23 mouse cellular contexts compared by ENCODE assay signal in genomic region chr7:63833676-63834075, GRCm38 (mm10).
DNase-seq lines count a peak whose midpoint lies in the region; TF ChIP-seq lines count a peak whose summit lies in the region.
"Had no signal": no experiment of that assay in that cellular context is flagged by ENCODE, and none has a peak within 500 bp of the region (broad histone marks: within the 10 kb centered on the region; RNA-seq: fewer than 3 reads in every experiment).

No protein-coding gene starts in this region.

- no peaks in the 10 kb centered on the region for H3K27me3 ChIP-seq in myocyte (ENCODE audit: control insufficient read depth, insufficient read depth, insufficient read length)
- H3K27me3 ChIP-seq: embryonic facial prominence, embryonic 12.5 days; forebrain, embryonic 13.5 days; forebrain, embryonic 15.5 days; Patski had no signal

- TF ChIP-seq CTCF in embryonic fibroblast, embryonic 13.5 days (IDR thresholded peaks at IDR 0.05; ENCODE audit: borderline replicate concordance, insufficient read depth, low read length), result no peak

- H3K4me3 ChIP-seq in embryonic fibroblast, embryonic 13.5 days (ENCODE audit: insufficient read depth, low read length), result no peak overlapping the region
- no peak overlapping the region for H3K4me3 ChIP-seq in myocyte
- H3K4me3 ChIP-seq: embryonic facial prominence, embryonic 10.5 days; embryonic facial prominence, embryonic 12.5 days; erythroblast, embryonic 14.5 days; forebrain, embryonic 13.5 days; forebrain, embryonic 15.5 days had no signal

- no peak for TF ChIP-seq POLR2A in embryonic fibroblast, embryonic 13.5 days (IDR thresholded peaks at IDR 0.05; ENCODE audit: low read depth, low read length)
- TF ChIP-seq POLR2A in myocyte (IDR thresholded peaks at IDR 0.05; ENCODE audit: insufficient read length, low read depth), result no peak

- no peak overlapping the region for H3ac ChIP-seq in myocyte (ENCODE audit: control insufficient read depth, insufficient read length)

- no peaks in the 10 kb centered on the region for H3K79me2 ChIP-seq in myocyte (ENCODE audit: control insufficient read depth, insufficient read depth)

- intact Hi-C loops in heart, postnatal 14 days (cut with DNase I), result no loop called here
- intact Hi-C loops in left cerebral cortex, postnatal 25 days (cut with DNase I), result no loop called here

- H3K36me3 ChIP-seq in myocyte (ENCODE audit: control insufficient read depth, insufficient read depth), result no peaks in the 10 kb centered on the region
- H3K36me3 ChIP-seq: embryonic facial prominence, embryonic 10.5 days; embryonic facial prominence, embryonic 12.5 days; forebrain, embryonic 15.5 days; G1E had no signal

- H3K4me2 ChIP-seq in myocyte (ENCODE audit: low read depth), result peak overlapping the region; percentile 21
- H3K4me2 ChIP-seq: embryonic facial prominence, embryonic 12.5 days; forebrain, embryonic 13.5 days; forebrain, embryonic 15.5 days had no signal

- peak; percentile 55 for DNase-seq in heart, adult 11 months
- no peak for DNase-seq in heart, postnatal 14 days
- DNase-seq in left cerebral cortex, postnatal 25 days (ENCODE audit: low spot score in 2 of 2), result no peak
- no peak for DNase-seq in thymus, adult 18-20 months
- DNase-seq: adrenal gland, adult 8-10 months; adrenal gland, postnatal 14 days; adrenal gland, postnatal 36 days; B cell, adult 2 months; cerebellum, adult 11-12 months; cerebellum, adult 2 months; cerebellum, adult 9-10 months; cerebellum, postnatal 10 days; cerebellum, postnatal 36 days; forebrain, postnatal 0 days had no signal

- H3K4me1 ChIP-seq in embryonic fibroblast, embryonic 13.5 days (ENCODE audit: control insufficient read depth, insufficient read depth, low read length), result no peaks in the 10 kb centered on the region
- H3K4me1 ChIP-seq: embryonic facial prominence, embryonic 10.5 days; embryonic facial prominence, embryonic 12.5 days; forebrain, embryonic 13.5 days; forebrain, embryonic 15.5 days had no signal

- H3K27ac ChIP-seq in embryonic fibroblast, embryonic 13.5 days (ENCODE audit: insufficient read depth, low read length), result peak overlapping the region; percentile 92
- H3K27ac ChIP-seq: embryonic facial prominence, embryonic 10.5 days; embryonic facial prominence, embryonic 12.5 days; forebrain, embryonic 13.5 days; forebrain, embryonic 15.5 days had no signal

TF ChIP-seq in myocyte, 11 proteins besides CTCF, POLR2A, EP300 and RAD21:
- no peak for TF ChIP-seq TCF12 (IDR thresholded peaks at IDR 0.05; ENCODE audit: insufficient read depth, poor library complexity, severe bottlenecking)
- no peak for TF ChIP-seq CEBPB (IDR thresholded peaks at IDR 0.05; ENCODE audit: insufficient read depth, poor library complexity, severe bottlenecking)
- TF ChIP-seq POLR2AphosphoS2 (IDR thresholded peaks at IDR 0.05; ENCODE audit: insufficient read length, low read depth), result no peak
